Mouse (Mus musculus) bone marrow, adult 2 months (tissue): ENCODE data around the gene Chit1. TPM values are rescaled to one million over a fixed set of nuclear protein-coding genes. Genes with fewer than 3 reads are reported as not detected.

Experiments
- H3K27ac ChIP-seq: fragments of 200-500 bp; 2 replicates; pipeline ENCODE4 v1.5.1; 2012; ENCODE audit warnings: low read depth, mild to moderate bottlenecking, control low read depth, inconsistent platforms, low read length; ENCODE audit not compliant: control insufficient read depth, poor library complexity, insufficient read depth
- H3K4me1 ChIP-seq: fragments of 200-500 bp; 2 replicates; pipeline ENCODE4 v1.6.1; 2011; ENCODE audit warnings: low read length; ENCODE audit not compliant: control insufficient read depth, insufficient read depth
- H3K4me3 ChIP-seq: fragments of 200-500 bp; replicated peaks from 2 replicates; pipeline ENCODE3; 2011; ENCODE audit warnings: mild to moderate bottlenecking, low read depth, low read length, control low read depth; ENCODE audit not compliant: control insufficient read depth
- CTCF ChIP-seq: fragments of 200-500 bp; IDR thresholded peaks from 2 replicates; pipeline ENCODE4 v1.5.1; 2011; ENCODE audit warnings: low read length, control low read depth; ENCODE audit not compliant: control insufficient read depth, insufficient read depth
- POLR2A ChIP-seq: fragments of 200-500 bp; IDR thresholded peaks from 2 replicates; pipeline ENCODE4 v1.6.1; 2011; ENCODE audit warnings: low read depth, mild to moderate bottlenecking, control low read depth, low read length, borderline replicate concordance; ENCODE audit not compliant: control insufficient read depth
- WGBS: fragments of 180-500 bp; shearing (Covaris S2); methylation state at CpG from one replicate; pipeline ENCODE4 v1.1.7; 2018; 5-methylcytosine and 5-hydroxymethylcytosine counted together
- polyA plus RNA-seq: library from polyadenylated mRNA; stranded (reverse); fragments of >200 nt; gene quantifications from 2 replicates; pipeline ENCODE4 v1.2.4, GENCODE M21; 2011; ENCODE audit warnings: low replicate concordance; ENCODE audit not compliant: missing spikeins, insufficient read depth, insufficient read length

Chit1 gene
- polyA plus RNA-seq, 1 experiment, result not detected

DNA sequence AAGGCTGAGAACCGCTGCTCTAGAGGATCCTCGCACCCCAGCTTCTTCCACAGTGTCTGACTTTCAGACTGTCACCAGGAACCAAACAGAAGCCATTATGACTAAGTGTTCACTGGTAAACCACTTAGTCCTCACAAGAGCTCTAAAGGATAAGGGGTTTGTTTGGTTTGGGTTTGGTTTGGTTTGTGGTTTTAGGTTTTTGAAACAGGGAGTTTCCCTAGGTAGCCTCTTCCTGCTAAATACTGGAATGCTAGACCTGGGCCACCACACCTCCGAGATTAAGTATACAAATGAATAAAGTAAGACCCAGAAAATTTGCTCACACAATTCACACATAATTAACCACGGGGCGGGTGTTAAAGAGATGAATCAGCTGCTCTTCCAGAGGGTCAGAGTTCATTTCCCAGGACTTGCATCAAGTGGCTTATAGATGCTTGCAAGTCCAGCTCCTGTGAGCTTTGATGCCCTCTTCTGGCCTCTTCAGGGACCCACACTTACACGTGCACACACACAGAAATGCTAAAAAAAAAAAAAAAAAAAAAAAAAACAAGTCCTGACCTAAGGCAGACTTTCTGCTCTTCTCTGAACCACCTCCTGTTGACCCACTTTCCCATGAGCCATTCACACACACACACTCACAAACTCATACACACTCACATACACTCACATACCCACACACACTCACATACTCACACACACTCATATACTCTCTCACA is 51.6 kb downstream of the Chit1 start:
- 79% methylated on average over 6 of the region's 6 CpGs for WGBS
- H3K4me1 ChIP-seq, result no peaks in the 10 kb centered on the region
- H3K4me3 ChIP-seq, result no peak overlapping the region
- H3K27ac ChIP-seq, result no peak overlapping the region
- TF ChIP-seq POLR2A (no peak), CTCF (no peak)

GRCm38 (mm10) chr1:134163476-134163875 is 52.4 kb downstream of the Chit1 start:
- 85% methylated on average over 7 of the region's 7 CpGs for WGBS
- Histone ChIP-seq H3K4me3 (no peak overlapping the region), H3K4me1 (no peaks in the 10 kb centered on the region), H3K27ac (no peak overlapping the region)
- no peak for TF ChIP-seq POLR2A
- no peak for TF ChIP-seq CTCF

DNA sequence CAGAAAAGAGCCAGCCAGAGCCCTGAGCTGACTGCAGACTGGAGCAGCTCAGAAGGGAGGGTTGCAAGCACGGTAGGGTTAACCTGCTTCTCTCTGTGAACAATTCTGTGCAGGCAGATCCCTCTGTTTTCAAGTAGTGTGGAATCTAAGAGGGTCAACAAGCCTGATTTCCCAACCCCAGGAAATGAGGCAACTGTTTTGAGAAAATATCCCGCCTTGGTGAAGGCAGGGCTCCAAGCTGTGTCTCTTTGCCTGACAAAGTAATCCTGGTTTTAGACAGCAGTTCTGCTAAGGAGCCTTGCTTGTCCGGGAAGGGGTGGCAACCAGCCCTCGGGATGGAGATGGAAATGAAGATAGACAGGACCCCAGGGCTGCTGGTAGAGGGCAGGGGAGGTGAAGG is 53.4 kb downstream of the Chit1 start:
- WGBS, result 56% methylated on average over 4 of the region's 4 CpGs
- no peak for TF ChIP-seq CTCF
- TF ChIP-seq POLR2A, result no peak
- Histone ChIP-seq H3K27ac (no peak overlapping the region), H3K4me1 (no peaks in the 10 kb centered on the region), H3K4me3 (no peak overlapping the region)

DNA sequence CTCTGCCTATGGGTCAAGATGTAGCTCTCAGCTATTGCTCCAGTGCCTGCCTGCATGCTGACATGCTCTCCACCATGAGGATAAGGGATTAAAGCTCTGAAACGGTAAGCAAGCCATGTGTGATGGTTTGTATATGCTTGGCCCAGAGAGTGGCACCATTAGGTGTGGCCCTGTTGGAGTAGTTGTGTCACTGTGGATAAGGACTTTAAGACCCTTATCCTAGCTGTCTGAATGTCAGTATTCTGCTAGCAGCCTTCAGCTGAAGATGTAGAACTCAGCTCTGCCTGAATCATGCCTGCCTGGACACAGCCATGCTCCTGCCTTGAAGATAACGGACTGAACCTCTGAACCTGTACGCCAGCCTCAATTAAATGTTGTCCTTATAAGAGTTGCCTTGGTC is 55.5 kb downstream of the Chit1 start:
- H3K27ac ChIP-seq, result no peak overlapping the region
- H3K4me3 ChIP-seq, result no peak overlapping the region
- TF ChIP-seq POLR2A, result no peak
- TF ChIP-seq CTCF, result no peak
- no peaks in the 10 kb centered on the region for H3K4me1 ChIP-seq
- WGBS, result 81% methylated on average over 3 of the region's 3 CpGs

- no peak overlapping the region for H3K27ac ChIP-seq
- no peak overlapping the region for H3K4me3 ChIP-seq
- no peaks in the 10 kb centered on the region for H3K4me1 ChIP-seq
- TF ChIP-seq CTCF (no peak), POLR2A (no peak)
- 58% methylated on average over 14 of the region's 14 CpGs for WGBS
Measured at GRCm38 (mm10) chr1:134167416-134168305, 56.6 kb downstream of the Chit1 start.

GRCm38 (mm10) chr1:134168567-134168966 is 57.5 kb downstream of the Chit1 start:
- Histone ChIP-seq H3K4me1 (no peaks in the 10 kb centered on the region), H3K27ac (no peak overlapping the region), H3K4me3 (no peak overlapping the region)
- WGBS, result 75% methylated on average over 3 of the region's 3 CpGs
- TF ChIP-seq POLR2A, result no peak
- TF ChIP-seq CTCF, result no peak

DNA sequence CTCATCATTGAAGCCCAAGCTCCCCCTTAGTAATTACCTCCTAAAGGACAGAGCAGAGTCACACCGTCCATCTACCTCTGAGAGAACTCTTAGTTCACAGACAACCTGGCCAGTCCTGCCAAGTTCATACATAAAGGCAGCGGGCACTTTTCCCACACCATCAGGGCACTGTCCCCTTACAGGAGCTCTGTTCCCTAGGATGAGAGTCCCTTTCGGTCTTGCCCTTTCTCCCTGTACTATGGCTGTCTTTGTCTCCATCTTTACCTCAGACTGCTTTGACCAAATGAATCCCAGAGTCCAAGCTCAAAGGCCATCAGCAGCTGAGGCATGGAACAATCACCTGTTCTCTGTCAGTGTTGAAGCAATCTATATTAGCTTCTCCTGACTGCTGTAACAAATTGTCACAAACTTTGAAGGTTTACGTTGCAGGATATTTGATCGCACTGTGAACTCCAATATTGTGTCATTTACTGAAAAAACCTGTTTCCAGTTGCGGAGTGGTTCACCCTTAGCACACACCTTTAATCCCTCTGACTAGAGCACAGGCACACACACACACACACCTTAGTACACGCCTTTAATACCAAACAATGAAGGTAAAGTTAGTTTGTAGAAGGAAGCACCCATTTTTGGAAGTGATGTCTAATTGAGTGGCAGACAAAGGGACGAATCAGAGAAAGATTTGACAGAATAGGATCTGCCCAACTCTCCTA is 58.1 kb downstream of the Chit1 start:
- 81% methylated on average over 8 of the region's 8 CpGs for WGBS
- H3K4me3 ChIP-seq, result no peak overlapping the region
- TF ChIP-seq POLR2A (no peak), CTCF (no peak)
- no peaks in the 10 kb centered on the region for H3K4me1 ChIP-seq
- H3K27ac ChIP-seq, result no peak overlapping the region

- H3K27ac ChIP-seq, result no peak overlapping the region
- H3K4me1 ChIP-seq, result no peaks in the 10 kb centered on the region
- 80% methylated on average over 7 of the region's 7 CpGs for WGBS
- H3K4me3 ChIP-seq, result no peak overlapping the region
- TF ChIP-seq POLR2A (no peak), CTCF (no peak)
Measured at GRCm38 (mm10) chr1:134173081-134173480, 62.0 kb downstream of the Chit1 start.
